Mouse (Mus musculus): ENCODE results near the gene Ebf1. TPM values are rescaled to one million over a fixed set of nuclear protein-coding genes. Genes with fewer than 3 reads are reported as not detected.

The Ebf1 gene
- polyA plus RNA-seq (2012; ENCODE audit: low replicate concordance) = 60.7 and 69.6 TPM in 2 replicates

GRCm38 (mm10) chr11:44616788-44617712 lies at the start of gene Ebf1:
Gene Ebf1 (plus strand): TSS chr11:44617317.

Other genes with a start within 250 kb of the Ebf1 start
- gene Il12b, start 217.3 kb upstream of the Ebf1 start, polyA plus RNA-seq (2012; ENCODE audit: low replicate concordance) = 0.16 TPM in 1 of 2 replicates, not detected in the other
- 5.2 and 6.0 TPM in 2 replicates for gene Ublcp1, start 146.8 kb upstream of the Ebf1 start, polyA plus RNA-seq (2012; ENCODE audit: low replicate concordance)
- gene Rnf145, start 98.4 kb upstream of the Ebf1 start, polyA plus RNA-seq (2012; ENCODE audit: low replicate concordance) = 89.3 and 319 TPM in 2 replicates

All from hematopoietic multipotent progenitor cell, adult 10-12 weeks (in vitro differentiated cells).